ENCODE assay signal across 15 mouse cellular contexts in the genomic region with DNA sequence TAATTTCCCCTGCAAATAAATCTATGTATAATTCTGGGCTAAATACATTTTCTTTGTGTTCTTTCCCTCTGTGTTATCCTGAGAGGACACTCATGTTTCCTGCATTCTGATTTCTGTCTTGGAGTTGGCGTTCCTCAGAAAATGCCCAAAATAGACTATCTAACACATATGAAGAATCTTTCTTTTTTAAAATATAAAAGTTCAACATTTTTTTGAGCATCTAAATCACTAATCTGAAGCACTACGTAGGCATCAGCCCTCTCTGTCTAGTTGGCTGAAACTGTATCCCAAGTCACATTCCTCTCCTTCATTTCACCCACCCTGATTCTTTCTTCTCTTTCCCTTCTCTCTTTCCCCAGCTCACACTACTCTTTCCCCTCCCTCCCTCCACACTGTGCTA.
"Had no signal": no experiment of that assay in that cellular context is flagged by ENCODE, and none has a peak within 500 bp of the region (broad histone marks: within the 10 kb centered on the region; RNA-seq: fewer than 3 reads in every experiment).

No protein-coding gene starts in this region.

- H3K27ac ChIP-seq: neural tube, embryonic 12.5 days; neural tube, embryonic 13.5 days; neural tube, embryonic 15.5 days; stomach, embryonic 15.5 days; stomach, postnatal 0 days had no signal

- H3K27me3 ChIP-seq: neural tube, embryonic 12.5 days; neural tube, embryonic 13.5 days; neural tube, embryonic 15.5 days; stomach, embryonic 15.5 days had no signal

- H3K36me3 ChIP-seq: neural tube, embryonic 12.5 days; neural tube, embryonic 13.5 days; neural tube, embryonic 15.5 days; stomach, embryonic 15.5 days had no signal

- H3K4me3 ChIP-seq: neural tube, embryonic 12.5 days; neural tube, embryonic 13.5 days; neural tube, embryonic 15.5 days; stomach, embryonic 15.5 days had no signal

- H3K4me1 ChIP-seq: neural tube, embryonic 12.5 days; neural tube, embryonic 15.5 days; stomach, embryonic 15.5 days had no signal

- DNase-seq: retina, postnatal 1 day; right cerebral cortex, adult 18-20 months; right cerebral cortex, postnatal 14 days; right cerebral cortex, postnatal 25 days; right cerebral cortex, postnatal 4 days; spleen, adult 18-20 months; thymus, adult 18-20 months; thymus, postnatal 14 days; thymus, postnatal 36 days; thymus, postnatal 4 days had no signal
